In the genomic region with DNA sequence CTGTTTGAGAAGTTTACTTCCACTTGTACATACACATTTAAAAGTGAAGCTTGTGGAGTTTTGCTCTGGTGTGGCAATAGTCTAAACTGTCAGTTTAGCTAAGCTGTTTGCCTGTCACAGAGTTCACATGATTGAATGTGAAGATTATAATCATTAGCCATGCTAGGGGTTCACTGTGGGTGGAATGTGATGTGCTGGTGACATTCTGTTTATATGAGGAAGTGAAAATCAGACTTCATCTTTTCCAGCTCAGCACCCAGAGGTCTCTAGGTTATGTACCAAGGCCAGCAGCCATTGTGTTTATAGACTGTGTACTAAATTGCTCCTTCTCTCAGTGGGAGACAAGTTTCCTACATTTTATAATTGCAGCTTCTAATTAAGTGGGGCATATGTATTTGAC, we compare ENCODE assay signal across 24 mouse cellular contexts.
A peak's percentile ranks its signal among the peaks of the same experiment; 100 is the strongest.
DNase-seq lines count a peak whose midpoint lies in the region; ATAC-seq and TF ChIP-seq lines count a peak whose summit lies in the region.
"Had no signal": no experiment of that assay in that cellular context is flagged by ENCODE, and none has a peak within 500 bp of the region (broad histone marks: within the 10 kb centered on the region; RNA-seq: fewer than 3 reads in every experiment).

No protein-coding gene starts in this region.

- H3K4me3 ChIP-seq in lung, embryonic 14.5 days (ENCODE audit: low read depth, low read length), result no peak overlapping the region
- H3K4me3 ChIP-seq: heart, embryonic 13.5 days; midbrain, embryonic 12.5 days; stomach, embryonic 15.5 days had no signal

- no peak overlapping the region for H3K4me2 ChIP-seq in lung, embryonic 14.5 days
- H3K4me2 ChIP-seq: heart, embryonic 13.5 days; liver, embryonic 11.5 days; midbrain, embryonic 12.5 days; stomach, embryonic 15.5 days had no signal

- H3K36me3 ChIP-seq in lung, embryonic 14.5 days (ENCODE audit: insufficient read depth), result no peaks in the 10 kb centered on the region
- H3K36me3 ChIP-seq: heart, embryonic 13.5 days; midbrain, embryonic 12.5 days; stomach, embryonic 15.5 days had no signal

- H3K27ac ChIP-seq in lung, embryonic 14.5 days (ENCODE audit: low read depth), result no peak overlapping the region
- H3K27ac ChIP-seq: heart, embryonic 13.5 days; hindbrain, postnatal 0 days; macrophage; midbrain, embryonic 12.5 days; stomach, embryonic 15.5 days had no signal

- TF ChIP-seq CTCF in lung, embryonic 14.5 days (IDR thresholded peaks at IDR 0.05; ENCODE audit: low read depth), result no peak

- no peaks in the 10 kb centered on the region for H3K4me1 ChIP-seq in lung, embryonic 14.5 days (ENCODE audit: insufficient read depth)
- H3K4me1 ChIP-seq: heart, embryonic 13.5 days; midbrain, embryonic 12.5 days; stomach, embryonic 15.5 days had no signal

- peak; percentile 89; the same call in 1 of the 2 replicates for ATAC-seq in lung, embryonic 14.5 days (ENCODE audit: insufficient read depth)
- peak; percentile 93 for ATAC-seq in granulocyte monocyte progenitor cell, adult 5-6 weeks (replicated peaks; ENCODE audit: poor library complexity, severe bottlenecking)
- ATAC-seq: hindbrain, postnatal 0 days; intestine, embryonic 16.5 days had no signal

- H3K9me3 ChIP-seq in lung, embryonic 14.5 days (ENCODE audit: low read depth, low read length), result no peaks in the 10 kb centered on the region
- H3K9me3 ChIP-seq: heart, embryonic 13.5 days; midbrain, embryonic 12.5 days; stomach, embryonic 15.5 days had no signal

- peak; percentile 78 for DNase-seq in lung, embryonic 14.5 days
- DNase-seq in lung, postnatal 36 days, result no peak
- peak; percentile 76 for DNase-seq in Muller cell, postnatal 12 days (ENCODE audit: inconsistent ontology term)
- peak; percentile 89 for DNase-seq in retina, postnatal 1 day
- DNase-seq in MN1 (ENCODE audit: low spot score), result no peak
- no peak for DNase-seq in right cerebral cortex, postnatal 10 days (ENCODE audit: low spot score in 2 of 2)
- DNase-seq: adrenal gland, postnatal 25 days; B cell, adult 2 months; cerebellum, adult 9-10 months; gastrocnemius, postnatal 10 days; heart, adult 11 months; heart, postnatal 14 days; kidney, postnatal 36 days; layer of hippocampus, postnatal 36 days; right cerebral cortex, postnatal 4 days; thymus, postnatal 25 days had no signal

- H3K9ac ChIP-seq in lung, embryonic 14.5 days, result no peak overlapping the region
- H3K9ac ChIP-seq: heart, embryonic 13.5 days; midbrain, embryonic 12.5 days; stomach, embryonic 15.5 days had no signal

- H3K27me3 ChIP-seq in lung, embryonic 14.5 days (ENCODE audit: insufficient read depth, low read length), result no peaks in the 10 kb centered on the region
- H3K27me3 ChIP-seq: heart, embryonic 13.5 days; midbrain, embryonic 12.5 days; stomach, embryonic 15.5 days had no signal

Comparison
In these comparisons a context has a peak if more than half of its experiments do, and no peak if none do; other contexts are left out.
1. DNase-seq: peak in lung, embryonic 14.5 days (single experiment), Muller cell, postnatal 12 days (single experiment) and retina, postnatal 1 day (single experiment); none in lung, postnatal 36 days (single experiment), MN1 (single experiment) and right cerebral cortex, postnatal 10 days (0 of 2).